Mouse (Mus musculus) MEL (cell line): ENCODE results near the gene Akap13. TPM values are rescaled to one million over a fixed set of nuclear protein-coding genes. Genes with fewer than 3 reads are reported as not detected.
A peak's percentile ranks its signal among the peaks of the same experiment; 100 is the strongest.

Experiments used
- DNase-seq: peaks from one replicate; pipeline ENCODE4 v3.0.0; 2011; ENCODE audit warnings: low read depth, low spot score
- H3K27ac ChIP-seq: 2 replicates; pipeline ENCODE4 v1.5.1; 2012; ENCODE audit warnings: low read depth, mild to moderate bottlenecking, control low read depth, low read length, moderate library complexity; ENCODE audit not compliant: control insufficient read depth
- H3K27me3 ChIP-seq, 2 experiments: fragments of 150-350 bp in 1 of 2; sonication (generic) in 1 of 2; 2 replicates each; pipeline ENCODE4 v1.6.1; 2012; ENCODE audit warnings: low read length in 2 of 2, mild to moderate bottlenecking in 2 of 2, improper control_type of control experiment in 1 of 2, moderate library complexity in 1 of 2; ENCODE audit not compliant: insufficient read depth in 2 of 2, control insufficient read depth in 1 of 2
- H3K36me3 ChIP-seq, 2 experiments: 2 replicates each; pipeline ENCODE4 v1.6.1; 2012 to 2014; ENCODE audit warnings: low read length in 2 of 2, improper control_type of control experiment in 1 of 2, inconsistent platforms in 1 of 2, mild to moderate bottlenecking in 1 of 2; ENCODE audit not compliant: insufficient read depth in 2 of 2, control insufficient read depth in 1 of 2
- H3K4me1 ChIP-seq, 2 experiments: fragments of 150-350 bp in 1 of 2; sonication (generic) in 1 of 2; 2 replicates each; pipeline ENCODE4 v1.6.1; 2012; ENCODE audit warnings: low read length in 2 of 2, improper control_type of control experiment in 1 of 2, mild to moderate bottlenecking in 1 of 2; ENCODE audit not compliant: insufficient read depth in 2 of 2, control insufficient read depth in 1 of 2
- H3K4me3 ChIP-seq, 2 experiments: fragments of 150-350 bp in 1 of 2; sonication (generic) in 1 of 2; 2 replicates each; pipeline ENCODE4 v1.5.1; 2012; ENCODE audit warnings: low read depth in 2 of 2, low read length in 2 of 2, mild to moderate bottlenecking in 2 of 2, moderate library complexity in 2 of 2, control low read depth in 1 of 2, improper control_type of control experiment in 1 of 2; ENCODE audit not compliant: control insufficient read depth in 1 of 2, insufficient read depth in 1 of 2
- H3K79me2 ChIP-seq: 2 replicates; pipeline ENCODE4 v1.6.1; 2012; ENCODE audit warnings: mild to moderate bottlenecking, low read length, moderate library complexity; ENCODE audit not compliant: control insufficient read depth, poor library complexity, insufficient read depth
- H3K9ac ChIP-seq: 2 replicates; pipeline ENCODE4 v1.6.1; 2012; ENCODE audit warnings: low read depth, mild to moderate bottlenecking, control low read depth, low read length, moderate library complexity; ENCODE audit not compliant: control insufficient read depth, poor library complexity, severe bottlenecking
- H3K9me3 ChIP-seq: fragments of 150-350 bp; sonication (generic); replicated peaks from 2 replicates; pipeline ENCODE4 v1.6.1; 2012; ENCODE audit warnings: mild to moderate bottlenecking, low read length, improper control_type of control experiment, moderate library complexity; ENCODE audit not compliant: insufficient read depth
- BHLHE40 ChIP-seq: IDR thresholded peaks from 2 replicates; pipeline ENCODE4 v1.6.1; 2012; ENCODE audit warnings: low read depth, mild to moderate bottlenecking, inconsistent platforms, low read length, improper control_type of control experiment, borderline replicate concordance
- CHD1 ChIP-seq: IDR thresholded peaks from 2 replicates; pipeline ENCODE4 v1.6.1; 2012; ENCODE audit warnings: low read depth, mild to moderate bottlenecking, inconsistent platforms, low read length, improper control_type of control experiment
- CHD2 ChIP-seq: IDR thresholded peaks from 2 replicates; pipeline ENCODE4 v1.6.1; 2011; ENCODE audit warnings: low read length, improper control_type of control experiment
- E2F4 ChIP-seq: IDR thresholded peaks from 2 replicates; pipeline ENCODE4 v1.6.1; 2011; ENCODE audit warnings: low read depth, low read length, improper control_type of control experiment, borderline replicate concordance
- ETS1 ChIP-seq: IDR thresholded peaks from 2 replicates; pipeline ENCODE4 v1.6.1; 2012; ENCODE audit warnings: low read depth, mild to moderate bottlenecking, inconsistent platforms, low read length, improper control_type of control experiment, moderate library complexity
- GATA1 ChIP-seq: IDR thresholded peaks from 2 replicates; pipeline ENCODE4 v1.6.1; 2011; ENCODE audit warnings: low read depth, low read length, improper control_type of control experiment
- HCFC1 ChIP-seq: IDR thresholded peaks from 2 replicates; pipeline ENCODE4 v1.6.1; 2012; ENCODE audit warnings: low read depth, mild to moderate bottlenecking, inconsistent platforms, low read length, improper control_type of control experiment, moderate library complexity
- MAX ChIP-seq: IDR thresholded peaks from 2 replicates; pipeline ENCODE4 v1.6.1; 2011; ENCODE audit warnings: low read length, improper control_type of control experiment
- MAZ ChIP-seq: IDR thresholded peaks from 2 replicates; pipeline ENCODE4 v1.6.1; 2012; ENCODE audit warnings: low read depth, mild to moderate bottlenecking, inconsistent platforms, low read length, improper control_type of control experiment
- MEF2A ChIP-seq: IDR thresholded peaks from 2 replicates; pipeline ENCODE4 v1.6.1; 2014; ENCODE audit warnings: low read depth, mild to moderate bottlenecking, inconsistent platforms, low read length, improper control_type of control experiment; ENCODE audit not compliant: poor library complexity, insufficient replicate concordance, severe bottlenecking; ENCODE audit errors: extremely low read depth
- MYB ChIP-seq: IDR thresholded peaks from 2 replicates; pipeline ENCODE4 v1.6.1; 2011; ENCODE audit warnings: mild to moderate bottlenecking, low read depth, low read length, improper control_type of control experiment
- MYC ChIP-seq: IDR thresholded peaks from 2 replicates; pipeline ENCODE4 v1.6.1; 2011; ENCODE audit warnings: low read depth, mild to moderate bottlenecking, low read length, improper control_type of control experiment, moderate library complexity
- NRF1 ChIP-seq: IDR thresholded peaks from 2 replicates; pipeline ENCODE4 v1.6.1; 2014; ENCODE audit warnings: low read depth, mild to moderate bottlenecking, inconsistent platforms, low read length, improper control_type of control experiment, moderate library complexity; ENCODE audit not compliant: poor library complexity, insufficient read depth, severe bottlenecking
- POLR2A ChIP-seq, 2 experiments: IDR thresholded peaks; 2 replicates each; pipeline ENCODE4 v1.6.1; 2011 to 2012; ENCODE audit warnings: low read length in 2 of 2, mild to moderate bottlenecking in 2 of 2, control low read depth in 1 of 2, improper control_type of control experiment in 1 of 2, low read depth in 1 of 2, moderate library complexity in 1 of 2; ENCODE audit not compliant: control insufficient read depth in 1 of 2, insufficient read depth in 1 of 2, poor library complexity in 1 of 2
- POLR2AphosphoS5 ChIP-seq: IDR thresholded peaks from 2 replicates; pipeline ENCODE4 v1.6.1; 2012; ENCODE audit warnings: low read depth, borderline replicate concordance, mild to moderate bottlenecking, inconsistent platforms, low read length, moderate library complexity, mixed read lengths
- RCOR1 ChIP-seq: IDR thresholded peaks from 2 replicates; pipeline ENCODE4 v1.6.1; 2012; ENCODE audit warnings: low read depth, mild to moderate bottlenecking, inconsistent platforms, low read length, improper control_type of control experiment
- TCF12 ChIP-seq: IDR thresholded peaks from 2 replicates; pipeline ENCODE4 v1.6.1; 2014; ENCODE audit warnings: low read depth, mild to moderate bottlenecking, inconsistent platforms, low read length, improper control_type of control experiment, moderate library complexity
- USF1 ChIP-seq: IDR thresholded peaks from 2 replicates; pipeline ENCODE4 v1.6.1; 2014; ENCODE audit warnings: low read depth, mild to moderate bottlenecking, inconsistent platforms, low read length, improper control_type of control experiment, moderate library complexity
- USF2 ChIP-seq, 2 experiments: IDR thresholded peaks; 2 replicates each; pipeline ENCODE4 v1.6.1; 2011 to 2012; ENCODE audit warnings: improper control_type of control experiment in 2 of 2, low read length in 2 of 2, borderline replicate concordance in 1 of 2, inconsistent platforms in 1 of 2, low read depth in 1 of 2, mild to moderate bottlenecking in 1 of 2; ENCODE audit not compliant: insufficient read depth in 1 of 2
- ZMIZ1 ChIP-seq: IDR thresholded peaks from 2 replicates; pipeline ENCODE4 v1.6.1; 2012; ENCODE audit warnings: low read depth, mild to moderate bottlenecking, inconsistent platforms, low read length, improper control_type of control experiment, moderate library complexity
- polyA plus RNA-seq, 2 experiments: library from polyadenylated mRNA; stranded (reverse) in 1 of 2; unstranded in 1 of 2; fragments of >175 nt in 1 of 2; fragments of >200 nt in 1 of 2; gene quantifications; 2 replicates each; pipeline versions ENCODE4 v1.2.1 to v1.2.4; 2012; ENCODE audit warnings: low replicate concordance in 2 of 2, low read depth in 1 of 2; ENCODE audit not compliant: insufficient read length in 2 of 2, insufficient read depth in 1 of 2, missing spikeins in 1 of 2
- total RNA-seq: library from RNA; depleted of rRNA; stranded (reverse); fragments of 300-350 nt; gene quantifications from 2 replicates; pipeline ENCODE4 v1.2.3, GENCODE M21; 2012

The Akap13 gene
- total and polyA plus RNA-seq, 3 experiments, result 4.1 to 4.5 TPM; not detected in 1

DNA sequence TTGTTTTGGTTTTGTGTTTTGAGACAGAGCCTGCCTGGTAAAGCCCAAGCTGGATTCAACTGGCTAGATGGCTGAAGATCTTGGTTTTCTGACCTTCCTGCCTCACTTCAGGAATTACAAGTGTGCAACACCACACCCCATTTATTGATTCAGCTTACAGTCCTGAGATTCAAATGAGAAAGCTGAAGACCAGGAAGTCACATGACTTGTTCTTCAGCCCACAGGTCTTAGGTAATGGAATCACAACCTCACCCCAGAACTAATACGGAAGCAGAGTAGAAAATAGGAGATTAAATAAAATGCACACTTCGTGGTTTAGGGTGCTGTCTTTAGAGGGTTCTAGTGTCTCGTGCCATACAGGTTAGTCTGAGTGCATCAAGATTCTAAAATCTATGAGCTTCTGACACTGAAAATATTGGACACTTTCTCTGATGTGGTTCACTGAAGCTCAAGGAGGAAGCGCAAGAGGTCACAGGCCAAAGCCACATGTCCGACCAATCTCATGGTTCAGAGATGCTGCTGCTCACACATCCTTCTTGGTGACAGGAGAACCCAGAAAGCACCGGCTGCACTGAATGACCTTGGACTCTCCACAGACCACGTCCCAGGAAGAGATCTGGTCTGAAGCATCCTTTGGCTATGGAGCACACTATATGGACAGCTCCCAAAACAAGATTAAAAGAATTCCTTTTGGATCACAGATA is 39.3 kb upstream of the Akap13 start:
- DNase-seq, result no peak
- no peaks in the 10 kb centered on the region for H3K36me3 ChIP-seq
- H3K4me1 ChIP-seq, result no peaks in the 10 kb centered on the region
- H3K27ac ChIP-seq, result no peak overlapping the region
- H3K27me3 ChIP-seq, result peaks cover 2 to 5% of the 10 kb centered on the region in 2 experiments; a peak in 3 of 4 replicates
- TF ChIP-seq USF1 (0 out of 2 replicates have a peak, but pooled peaks have one; percentile 2), POLR2AphosphoS5 (no peak)
- no peak overlapping the region for H3K4me3 ChIP-seq
- H3K9ac ChIP-seq, result no peak overlapping the region
- H3K9me3 ChIP-seq, result no peaks in the 10 kb centered on the region
- no peaks in the 10 kb centered on the region for H3K79me2 ChIP-seq

DNA sequence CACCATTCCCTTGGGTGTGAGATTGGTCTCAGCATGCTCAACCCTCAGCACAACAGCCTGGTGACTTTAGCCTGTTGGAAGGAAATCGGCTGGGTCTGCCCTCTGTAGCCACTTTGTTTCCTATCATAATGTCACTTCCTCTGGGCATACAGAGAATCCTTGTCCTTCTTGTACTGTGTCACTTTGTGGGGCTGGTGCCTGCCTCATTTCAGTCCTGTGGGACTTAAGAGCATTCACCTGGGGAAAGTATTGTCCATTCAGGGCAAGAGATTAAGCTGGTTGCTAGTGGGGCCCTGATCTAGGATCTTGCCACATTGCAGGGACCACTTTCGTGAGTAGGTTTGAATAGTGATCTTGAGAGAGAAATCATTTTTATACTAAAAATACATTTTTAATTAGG is 34.4 kb upstream of the Akap13 start:
- Histone ChIP-seq H3K27ac (no peak overlapping the region), H3K27me3 (peaks cover 2 to 7% of the 10 kb centered on the region in 2 experiments; a peak in 3 of 4 replicates), H3K4me1 (no peaks in the 10 kb centered on the region), H3K79me2 (no peaks in the 10 kb centered on the region), H3K36me3 (no peaks in the 10 kb centered on the region), H3K4me3 (no peak overlapping the region), H3K9ac (no peak overlapping the region), H3K9me3 (no peaks in the 10 kb centered on the region)
- TF ChIP-seq BHLHE40 (no peak), ZMIZ1 (no peak), MAX (no peak), MYC (no peak), E2F4 (no peak), NRF1 (no peak), POLR2AphosphoS5 (no peak), ETS1 (no peak), MEF2A (no peak), MAZ (no peak), MYB (no peak), CHD2 (no peak), USF2 (IDR thresholded peaks at IDR 0.05; ENCODE audit: borderline replicate concordance in 1 of 2, insufficient read depth in 1 of 2, low read depth in 1 of 2, low read length in 2 of 2) (no peak), GATA1 (no peak), TCF12 (no peak), RCOR1 (no peak), CHD1 (no peak), POLR2A (IDR thresholded peaks at IDR 0.05; ENCODE audit: control insufficient read depth in 1 of 2, insufficient read depth in 1 of 2, low read depth in 1 of 2, low read length in 2 of 2, poor library complexity in 1 of 2) (no peak), HCFC1 (no peak)
- no peak for DNase-seq
